In the genomic region with DNA sequence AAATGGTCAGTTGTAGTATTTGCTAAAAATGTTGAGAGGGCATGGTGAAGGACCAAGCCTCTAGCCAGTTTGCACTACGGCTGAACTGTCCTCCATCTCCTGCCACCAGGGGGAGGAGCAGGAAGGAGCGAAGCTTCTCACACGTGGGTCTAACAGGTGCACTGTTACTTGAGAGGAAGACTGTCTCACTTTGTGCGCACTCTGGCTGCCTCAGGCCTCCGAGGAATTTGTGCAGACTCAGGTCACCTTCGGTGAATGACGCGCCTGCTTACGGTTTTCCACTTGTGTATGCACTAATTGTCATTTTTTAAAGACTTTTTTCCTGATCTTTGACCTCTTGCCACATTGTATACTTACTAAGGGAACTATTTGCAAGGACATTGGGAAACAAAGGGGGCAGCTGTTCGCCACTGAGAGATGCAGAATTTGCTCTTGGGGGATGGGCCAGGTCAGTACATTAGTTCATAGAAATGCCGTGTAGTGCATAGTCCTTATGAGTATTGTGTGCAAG, we compare ENCODE assay signal across 9 mouse cellular contexts.
DNase-seq lines count a peak whose midpoint lies in the region; ATAC-seq and TF ChIP-seq lines count a peak whose summit lies in the region.
"Had no signal": no experiment of that assay in that cellular context is flagged by ENCODE, and none has a peak within 500 bp of the region (broad histone marks: within the 10 kb centered on the region; RNA-seq: fewer than 3 reads in every experiment).

No protein-coding gene starts in this region.

- no peak overlapping the region for H3K4me3 ChIP-seq in hindbrain, embryonic 11.5 days (ENCODE audit: low read depth, low read length)
- H3K4me3 ChIP-seq in hindbrain, embryonic 12.5 days, result no peak overlapping the region
- no peak overlapping the region for H3K4me3 ChIP-seq in lung, postnatal 0 days (ENCODE audit: low read depth, low read length)
- H3K4me3 ChIP-seq: limb, embryonic 12.5 days had no signal

- H3K9ac ChIP-seq in hindbrain, embryonic 11.5 days (ENCODE audit: low read depth, low read length), result no peak overlapping the region
- no peak overlapping the region for H3K9ac ChIP-seq in hindbrain, embryonic 12.5 days
- H3K9ac ChIP-seq in lung, postnatal 0 days (replicated peaks; ENCODE audit: low read depth), result no peak overlapping the region
- H3K9ac ChIP-seq: limb, embryonic 12.5 days had no signal

- H3K27ac ChIP-seq in hindbrain, embryonic 11.5 days (ENCODE audit: low read depth, low read length), result no peak overlapping the region
- no peak overlapping the region for H3K27ac ChIP-seq in hindbrain, embryonic 12.5 days
- no peak overlapping the region for H3K27ac ChIP-seq in lung, postnatal 0 days (ENCODE audit: low read length)
- H3K27ac ChIP-seq: limb, embryonic 12.5 days had no signal

- H3K9me3 ChIP-seq in hindbrain, embryonic 11.5 days (ENCODE audit: control insufficient read depth, low read length), result no peaks in the 10 kb centered on the region
- H3K9me3 ChIP-seq in hindbrain, embryonic 12.5 days (replicated peaks), result no peaks in the 10 kb centered on the region
- H3K9me3 ChIP-seq in lung, postnatal 0 days (ENCODE audit: low read length), result no peaks in the 10 kb centered on the region
- H3K9me3 ChIP-seq: limb, embryonic 12.5 days had no signal

- no peaks in the 10 kb centered on the region for H3K27me3 ChIP-seq in hindbrain, embryonic 11.5 days (ENCODE audit: control insufficient read depth, insufficient read depth, low read length)
- no peaks in the 10 kb centered on the region for H3K27me3 ChIP-seq in hindbrain, embryonic 12.5 days
- no peaks in the 10 kb centered on the region for H3K27me3 ChIP-seq in lung, postnatal 0 days (replicated peaks; ENCODE audit: insufficient read depth, low read length)
- H3K27me3 ChIP-seq: limb, embryonic 12.5 days had no signal

- no peaks in the 10 kb centered on the region for H3K36me3 ChIP-seq in hindbrain, embryonic 11.5 days (ENCODE audit: control insufficient read depth, insufficient read depth, low read length)
- peaks cover 51% of the 10 kb centered on the region for H3K36me3 ChIP-seq in hindbrain, embryonic 12.5 days
- peaks cover 29% of the 10 kb centered on the region; the same call in 1 of the 2 replicates for H3K36me3 ChIP-seq in lung, postnatal 0 days (ENCODE audit: insufficient read depth, low read length)

- peak; percentile 41 for DNase-seq in hindbrain, embryonic 11.5 days (ENCODE audit: low spot score)
- DNase-seq in NIH3T3 (ENCODE audit: low read depth), result peak; percentile 27
- DNase-seq in gastrocnemius, postnatal 14 days, result peak; percentile 27
- peak; percentile 71 for DNase-seq in lung, postnatal 0 days (ENCODE audit: low spot score)
- peak; percentile 80 for DNase-seq in thymus, postnatal 4 days
- DNase-seq in left cerebral cortex, adult 8-10 months (ENCODE audit: low spot score in 2 of 2), result no peak
- no peak for DNase-seq in neural tube, embryonic 10.5 days (ENCODE audit: extremely low spot score, low spot score)

- no peak for TF ChIP-seq EP300 in lung, postnatal 0 days (IDR thresholded peaks at IDR 0.05)

- peak; percentile 73 for TF ChIP-seq CTCF in lung, postnatal 0 days (IDR thresholded peaks at IDR 0.05)

- no peaks in the 10 kb centered on the region for H3K4me1 ChIP-seq in hindbrain, embryonic 11.5 days (replicated peaks; ENCODE audit: control insufficient read depth, insufficient read depth, low read length)
- no peaks in the 10 kb centered on the region for H3K4me1 ChIP-seq in hindbrain, embryonic 12.5 days
- no peaks in the 10 kb centered on the region for H3K4me1 ChIP-seq in lung, postnatal 0 days (ENCODE audit: insufficient read depth, low read depth, low read length)
- H3K4me1 ChIP-seq: limb, embryonic 12.5 days had no signal

- WGBS in hindbrain, embryonic 11.5 days, result 77% methylated on average over 11 of the region's 11 CpGs
- WGBS in hindbrain, embryonic 12.5 days, result 71% methylated on average over 11 of the region's 11 CpGs
- 51% methylated on average over 11 of the region's 11 CpGs for WGBS in lung, postnatal 0 days

- no peak for ATAC-seq in hindbrain, embryonic 11.5 days (ENCODE audit: low FRiP score)
- ATAC-seq in hindbrain, embryonic 12.5 days (ENCODE audit: low FRiP score), result no peak
- peak; percentile 87 for ATAC-seq in lung, postnatal 0 days

- H3K4me2 ChIP-seq in hindbrain, embryonic 11.5 days (replicated peaks; ENCODE audit: low read depth, low read length), result no peak overlapping the region
- no peak overlapping the region for H3K4me2 ChIP-seq in hindbrain, embryonic 12.5 days (replicated peaks)
- H3K4me2 ChIP-seq in lung, postnatal 0 days (replicated peaks; ENCODE audit: low read depth, low read length), result no peak overlapping the region
- H3K4me2 ChIP-seq: limb, embryonic 12.5 days had no signal

- intact Hi-C loops in gastrocnemius, postnatal 14 days (cut with DNase I; ENCODE audit: low total_unique reads), result loop anchor here (10.0 kb wide), 1 partner anchor 111 kb away; a partner anchor contains a TSS

Comparison
In these comparisons a context has a peak if more than half of its experiments do, and no peak if none do; other contexts are left out.
1. DNase-seq: peak in hindbrain, embryonic 11.5 days (single experiment), NIH3T3 (single experiment), gastrocnemius, postnatal 14 days (single experiment), lung, postnatal 0 days (single experiment) and thymus, postnatal 4 days (single experiment); none in left cerebral cortex, adult 8-10 months (0 of 2) and neural tube, embryonic 10.5 days (single experiment).